Mouse (Mus musculus) neural tube, embryonic 11.5 days (tissue): ENCODE data around the gene Angptl8. TPM values are rescaled to one million over a fixed set of nuclear protein-coding genes. Genes with fewer than 3 reads are reported as not detected.

Experiments
- ATAC-seq: fragments of 200-750 bp; cut with Nextera tagmentation; 2 replicates; pipeline ENCODE4 v1.8.0; 2017; ENCODE audit warnings: moderate number of reproducible peaks, mild to moderate bottlenecking, moderate TSS enrichment, moderate library complexity; ENCODE audit not compliant: insufficient read depth, low FRiP score, low TSS enrichment
- DNase-seq: peaks from one replicate; pipeline ENCODE4 v3.0.0-alpha.2; 2015; ENCODE audit warnings: low spot score
- H3K27ac ChIP-seq: fragments of 300-500 bp; sonication (generic); 2 replicates; pipeline ENCODE4 v1.5.1; 2014; ENCODE audit warnings: low read depth, mild to moderate bottlenecking, low read length
- H3K27me3 ChIP-seq: fragments of 300-500 bp; sonication (generic); 2 replicates; pipeline ENCODE4 v1.6.1; 2014; ENCODE audit warnings: mild to moderate bottlenecking, low read length, mixed read lengths; ENCODE audit not compliant: control insufficient read depth, insufficient read depth
- H3K36me3 ChIP-seq: fragments of 300-500 bp; sonication (generic); 2 replicates; pipeline ENCODE4 v1.6.1; 2014; ENCODE audit warnings: mild to moderate bottlenecking, low read length, moderate library complexity, mixed read lengths; ENCODE audit not compliant: control insufficient read depth, insufficient read depth
- H3K4me1 ChIP-seq: fragments of 300-500 bp; sonication (generic); 2 replicates; pipeline ENCODE4 v1.6.1; 2014; ENCODE audit warnings: low read length, mixed read lengths; ENCODE audit not compliant: control insufficient read depth, insufficient read depth
- H3K4me2 ChIP-seq: fragments of 300-500 bp; sonication (generic); 2 replicates; pipeline ENCODE4 v1.6.1; 2014; ENCODE audit warnings: low read depth, mild to moderate bottlenecking, moderate library complexity
- H3K4me3 ChIP-seq: fragments of 300-500 bp; sonication (generic); 2 replicates; pipeline ENCODE4 v1.5.1; 2014; ENCODE audit warnings: low read depth, low read length
- H3K9ac ChIP-seq: fragments of 300-500 bp; sonication (generic); 2 replicates; pipeline ENCODE4 v1.6.1; 2014; ENCODE audit warnings: mild to moderate bottlenecking, low read length
- H3K9me3 ChIP-seq: fragments of 300-500 bp; sonication (generic); 2 replicates; pipeline ENCODE4 v1.6.1; 2016; ENCODE audit warnings: low read length; ENCODE audit not compliant: control insufficient read depth
- WGBS: fragments of 180-500 bp; shearing (Covaris S2); extraction: QIAGEN DNeasy Blood & Tissue Kit; methylation state at CpG from one replicate; pipeline ENCODE4 v1.1.7; 2014; 5-methylcytosine and 5-hydroxymethylcytosine counted together
- polyA plus RNA-seq: library from polyadenylated mRNA; unstranded; fragments of >200 nt; fragmentation: Nextera tagmentation; extraction: Ambion mirVana; gene quantifications from 2 replicates; pipeline ENCODE4 v1.2.1, GENCODE M21; 2014

The Angptl8 gene
- polyA plus RNA-seq, 1 experiment from 2014 or later: not detected

DNA sequence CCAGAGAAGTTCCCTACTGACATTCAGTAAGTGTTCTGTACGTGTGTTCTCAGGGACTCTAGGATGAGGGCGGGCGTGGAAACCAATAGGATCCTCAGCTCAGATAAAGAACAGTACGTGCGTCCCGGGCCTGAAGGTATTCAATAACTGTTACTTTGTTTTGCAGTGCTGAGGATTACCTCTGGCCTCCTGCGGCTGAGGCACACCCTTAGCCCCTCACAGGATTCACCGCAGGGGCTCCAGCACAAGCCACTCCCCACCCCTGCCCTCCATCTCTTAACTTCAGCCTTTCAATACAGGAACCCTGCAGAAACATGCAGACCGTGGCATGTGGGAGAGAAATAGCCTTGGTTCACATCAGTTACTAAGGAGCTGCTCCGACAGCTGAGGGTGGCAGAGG is 12.6 kb downstream of the Angptl8 start:
- Histone ChIP-seq H3K4me1 (peaks cover 24% of the 10 kb centered on the region), H3K27me3 (no peaks in the 10 kb centered on the region), H3K9ac (no peak overlapping the region), H3K36me3 (no peaks in the 10 kb centered on the region; the same call in 1 of the 2 replicates), H3K4me2 (no peak overlapping the region), H3K27ac (peak overlapping the region; percentile 15; the same call in 1 of the 2 replicates), H3K9me3 (no peaks in the 10 kb centered on the region), H3K4me3 (no peak overlapping the region)
- DNase-seq: no peak
- WGBS: 32% methylated on average over 10 of the region's 10 CpGs
- no peak for ATAC-seq

DNA sequence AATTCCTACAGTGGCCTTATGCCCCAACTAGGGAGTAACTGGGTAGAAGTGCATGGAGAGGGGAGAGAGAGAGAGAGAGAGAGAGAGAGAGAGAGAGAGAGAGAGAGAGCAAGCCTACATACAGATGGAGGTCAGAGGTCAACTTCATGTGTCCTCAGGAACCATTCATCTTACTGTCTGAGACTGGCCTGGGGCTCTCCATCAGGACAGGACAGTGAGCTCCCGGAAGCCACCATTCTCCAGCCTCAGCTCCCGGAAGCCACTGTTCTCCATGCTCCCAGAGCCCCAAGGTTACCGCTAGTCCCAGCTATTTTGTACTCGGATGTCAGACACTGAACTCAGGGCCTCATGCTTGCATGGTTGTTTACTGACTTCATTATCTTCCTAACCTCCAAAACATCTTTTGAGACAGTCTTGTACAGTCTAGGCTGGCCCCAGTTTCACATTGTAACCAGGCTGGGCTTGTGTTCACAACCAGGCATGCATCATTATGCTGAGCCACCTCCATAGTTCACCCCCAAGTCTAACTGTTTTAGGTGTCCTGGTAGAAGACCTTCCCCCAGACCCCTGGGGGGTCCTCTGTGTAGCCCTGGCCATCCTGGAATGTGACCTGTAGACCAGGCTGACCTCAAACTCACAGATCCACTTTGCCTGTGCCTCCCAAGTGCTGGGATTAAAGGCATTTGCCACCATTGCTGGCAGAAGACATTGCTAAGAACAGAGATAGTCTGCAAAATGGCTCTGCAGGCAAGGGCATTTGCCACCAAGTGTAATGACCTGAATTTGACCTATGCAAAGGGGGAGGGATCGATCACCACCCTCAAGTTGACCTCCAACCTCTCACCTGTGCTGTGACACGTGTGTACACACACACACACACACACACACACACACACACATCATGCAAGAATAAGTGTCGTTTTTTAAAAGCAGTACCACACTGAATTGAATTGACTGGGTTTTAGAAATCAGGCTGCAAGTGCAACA is 14.7 kb downstream of the Angptl8 start:
- DNase-seq (no peak), ATAC-seq (no peak)
- Histone ChIP-seq H3K27me3 (no peaks in the 10 kb centered on the region), H3K4me2 (no peak overlapping the region), H3K36me3 (no peaks in the 10 kb centered on the region; the same call in 1 of the 2 replicates), H3K4me1 (peaks cover 24% of the 10 kb centered on the region), H3K9ac (no peak overlapping the region), H3K9me3 (no peaks in the 10 kb centered on the region), H3K27ac (no peak overlapping the region), H3K4me3 (no peak overlapping the region)
- 58% methylated on average over 7 of the region's 7 CpGs for WGBS

GRCm38 (mm10) chr9:21851084-21851483 is 15.8 kb downstream of the Angptl8 start:
- no peak overlapping the region for H3K9ac ChIP-seq
- H3K4me2 ChIP-seq: peak overlapping the region; percentile 76; the same call in 1 of the 2 replicates
- ATAC-seq (no peak), DNase-seq (no peak)
- no peak overlapping the region for H3K4me3 ChIP-seq
- H3K27me3 ChIP-seq: no peaks in the 10 kb centered on the region
- no peaks in the 10 kb centered on the region for H3K9me3 ChIP-seq
- 83% methylated on average over 3 of the region's 3 CpGs for WGBS
- peaks cover 24% of the 10 kb centered on the region for H3K4me1 ChIP-seq
- no peak overlapping the region for H3K27ac ChIP-seq
- H3K36me3 ChIP-seq: no peaks in the 10 kb centered on the region; the same call in 1 of the 2 replicates

DNA sequence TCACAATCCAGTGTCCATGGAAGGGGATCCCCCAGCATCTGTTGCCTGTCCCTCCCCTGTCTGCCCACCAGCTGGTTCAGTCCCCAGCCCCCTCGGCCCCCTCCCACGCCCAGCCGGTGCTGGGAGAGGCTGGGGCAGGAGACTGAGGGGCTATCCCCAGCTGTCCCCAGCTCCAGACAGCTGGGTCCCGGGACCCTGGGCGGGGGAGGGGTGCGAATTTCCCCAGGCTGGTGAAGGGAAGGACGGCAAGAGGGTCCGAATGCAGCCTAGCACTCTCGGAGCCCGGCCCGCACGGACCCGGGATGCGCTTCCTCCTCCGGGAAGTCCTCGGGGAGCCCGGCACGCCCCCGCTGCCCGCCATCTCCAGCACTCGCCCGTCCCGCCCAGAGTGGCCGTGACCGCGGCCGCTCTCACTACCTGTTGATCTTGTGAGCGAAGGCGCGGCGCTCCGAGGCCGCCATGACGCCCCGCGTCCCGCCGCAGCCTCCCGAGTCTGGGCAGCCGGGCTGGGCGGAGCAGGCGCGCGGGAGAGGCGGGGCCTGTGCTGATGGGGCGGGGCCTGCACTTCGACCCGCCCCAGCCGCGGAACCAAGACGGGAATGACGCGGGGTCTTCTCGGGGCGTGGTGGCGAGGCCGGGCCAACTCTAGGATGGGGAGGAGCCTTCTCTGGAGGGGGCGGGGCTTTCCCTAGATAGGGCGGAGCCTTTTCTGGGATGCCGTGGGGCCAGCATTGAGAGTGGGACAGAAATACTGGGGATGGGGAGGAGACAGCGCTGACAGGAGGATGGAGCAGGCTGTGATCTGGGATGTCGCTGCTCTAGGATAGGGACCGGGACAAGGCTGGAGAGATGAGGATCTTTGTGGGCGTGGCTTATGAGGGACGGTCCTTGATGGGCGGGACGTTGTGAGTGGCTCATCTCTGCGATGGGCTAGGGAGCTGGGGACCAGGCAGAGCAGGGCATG is 17.1 kb downstream of the Angptl8 start, which contains the start of gene Dock6:
Gene Dock6, minus strand, starts transcription at position 508 of the 964 bp plus-strand sequence.
- under 1% methylated on average over 57 of the region's 68 CpGs for WGBS
- H3K27ac ChIP-seq: peak within 1 kb of the TSS; percentile 63; the same call in 1 of the 2 replicates
- H3K4me3 ChIP-seq: peak within 1 kb of the TSS; percentile 69
- H3K36me3 ChIP-seq: no peaks in the 10 kb centered on the region; the same call in 1 of the 2 replicates
- peak within 1 kb of the TSS; percentile 73 for H3K9ac ChIP-seq
- no peaks in the 10 kb centered on the region for H3K9me3 ChIP-seq
- H3K27me3 ChIP-seq: no peaks in the 10 kb centered on the region
- peak within 1 kb of the TSS; percentile 76 for H3K4me2 ChIP-seq
- ATAC-seq (peak; percentile 93), DNase-seq (peak; percentile 92)
- H3K4me1 ChIP-seq: peaks cover 16% of the 10 kb centered on the region

DNA sequence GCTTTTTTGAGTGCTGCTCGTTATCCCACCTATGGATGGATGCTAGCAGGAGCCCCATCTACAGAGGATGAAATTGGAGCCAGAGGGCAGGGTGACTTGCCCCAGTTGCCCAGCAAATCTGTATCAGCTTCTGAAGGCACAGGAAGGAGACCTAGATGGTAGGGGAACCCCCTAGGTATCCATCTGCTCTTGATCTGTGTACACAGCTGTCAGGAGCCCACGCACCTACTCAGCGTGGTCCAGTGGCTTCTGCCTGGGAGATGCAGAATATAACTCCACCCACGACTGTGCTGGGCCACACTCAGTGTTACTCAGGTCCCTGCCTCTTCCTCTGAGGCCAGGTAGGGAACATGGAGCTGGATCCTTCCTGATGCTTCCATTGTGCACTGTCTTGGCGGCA is 18.7 kb downstream of the Angptl8 start:
- Histone ChIP-seq H3K27ac (no peak overlapping the region), H3K9ac (no peak overlapping the region), H3K9me3 (no peaks in the 10 kb centered on the region), H3K4me3 (no peak overlapping the region), H3K4me1 (peaks cover 7% of the 10 kb centered on the region; the same call in 1 of the 2 replicates), H3K4me2 (no peak overlapping the region), H3K27me3 (no peaks in the 10 kb centered on the region), H3K36me3 (no peaks in the 10 kb centered on the region)
- WGBS: 75% methylated on average over 5 of the region's 5 CpGs
- ATAC-seq: no peak
- no peak for DNase-seq

DNA sequence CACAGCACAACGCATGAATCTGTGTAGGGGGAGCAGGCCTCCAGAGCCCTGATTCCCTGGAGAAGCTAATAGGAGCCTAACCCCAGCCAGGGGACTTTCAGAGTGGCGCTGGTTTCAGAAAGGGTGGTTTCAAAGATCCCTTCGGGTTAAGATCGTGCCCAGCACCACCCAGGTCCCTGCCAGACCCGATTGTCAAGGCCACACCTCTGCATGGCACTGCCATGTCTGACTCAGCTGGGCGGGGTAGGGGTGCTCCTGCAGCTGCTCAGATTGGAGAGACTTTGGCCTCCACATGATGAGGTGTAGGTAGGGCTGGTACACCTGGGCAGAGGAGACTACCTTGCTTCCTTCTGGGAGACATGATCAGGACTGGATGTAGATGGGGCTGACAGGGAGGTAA is 19.6 kb downstream of the Angptl8 start:
- Histone ChIP-seq H3K9me3 (no peaks in the 10 kb centered on the region), H3K36me3 (no peaks in the 10 kb centered on the region), H3K4me2 (no peak overlapping the region), H3K9ac (no peak overlapping the region), H3K27me3 (no peaks in the 10 kb centered on the region), H3K4me3 (no peak overlapping the region), H3K4me1 (peaks cover 7% of the 10 kb centered on the region; the same call in 1 of the 2 replicates), H3K27ac (no peak overlapping the region)
- DNase-seq (no peak), ATAC-seq (no peak)
- WGBS: 84% methylated on average over 6 of the region's 6 CpGs

GRCm38 (mm10) chr9:21857501-21857900 is 22.2 kb downstream of the Angptl8 start:
- no peaks in the 10 kb centered on the region for H3K27me3 ChIP-seq
- no peak for DNase-seq
- no peak overlapping the region for H3K4me3 ChIP-seq
- WGBS: 84% methylated on average over 2 of the region's 2 CpGs
- H3K36me3 ChIP-seq: no peaks in the 10 kb centered on the region
- H3K27ac ChIP-seq: no peak overlapping the region
- no peak for ATAC-seq
- H3K9ac ChIP-seq: no peak overlapping the region
- H3K4me1 ChIP-seq: no peaks in the 10 kb centered on the region
- H3K4me2 ChIP-seq: no peak overlapping the region
- H3K9me3 ChIP-seq: no peaks in the 10 kb centered on the region

- Histone ChIP-seq H3K36me3 (no peaks in the 10 kb centered on the region), H3K9me3 (no peaks in the 10 kb centered on the region), H3K4me2 (no peak overlapping the region), H3K4me1 (no peaks in the 10 kb centered on the region), H3K9ac (no peak overlapping the region), H3K4me3 (no peak overlapping the region), H3K27ac (no peak overlapping the region), H3K27me3 (no peaks in the 10 kb centered on the region)
- DNase-seq: peak; percentile 29
- WGBS: 57% methylated on average over 6 of the region's 6 CpGs
- no peak for ATAC-seq
These were observed 22.8 kb downstream of the Angptl8 start for GRCm38 (mm10) chr9:21858084-21858483.
